Mouse (Mus musculus): ENCODE results near the gene C1qtnf5.

Gene C1qtnf5

GRCm38 (mm10) chr9:44130034-44130433 lies 23.0 kb downstream of the C1qtnf5 start:
- DNase-seq (ENCODE audit: extremely low spot score, low spot score), result peak; percentile 74

GRCm38 (mm10) chr9:44130581-44131275 lies 23.7 kb downstream of the C1qtnf5 start:
- DNase-seq (ENCODE audit: extremely low spot score, low spot score), result peak; percentile 61

GRCm38 (mm10) chr9:44131276-44131590 lies 24.2 kb downstream of the C1qtnf5 start:
- peak; percentile 29 for DNase-seq (ENCODE audit: extremely low spot score, low spot score)

- no peak for DNase-seq (ENCODE audit: extremely low spot score, low spot score)
Measured at GRCm38 (mm10) chr9:44132200-44132599, 25.2 kb downstream of the C1qtnf5 start.

GRCm38 (mm10) chr9:44133287-44133686 lies 26.2 kb downstream of the C1qtnf5 start:
- no peak for DNase-seq (ENCODE audit: extremely low spot score, low spot score)

GRCm38 (mm10) chr9:44134101-44134850 lies 27.2 kb downstream of the C1qtnf5 start, which contains the start of gene Mcam:
Gene Mcam (plus strand): TSS chr9:44134469.
- peak; percentile 72 for DNase-seq (ENCODE audit: extremely low spot score, low spot score)

- DNase-seq (ENCODE audit: extremely low spot score, low spot score), result peak; percentile 43
Measured at GRCm38 (mm10) chr9:44134851-44135730, 28.0 kb downstream of the C1qtnf5 start.

- no peak for DNase-seq (ENCODE audit: extremely low spot score, low spot score)
Measured at GRCm38 (mm10) chr9:44135731-44136411, 28.8 kb downstream of the C1qtnf5 start.

GRCm38 (mm10) chr9:44137846-44138245 lies 30.8 kb downstream of the C1qtnf5 start:
- no peak for DNase-seq (ENCODE audit: extremely low spot score, low spot score)

GRCm38 (mm10) chr9:44141951-44142350 lies 34.9 kb downstream of the C1qtnf5 start:
- no peak for DNase-seq (ENCODE audit: extremely low spot score, low spot score)

GRCm38 (mm10) chr9:44143421-44143820 lies 36.4 kb downstream of the C1qtnf5 start:
- no peak for DNase-seq (ENCODE audit: extremely low spot score, low spot score)

- DNase-seq (ENCODE audit: extremely low spot score, low spot score), result no peak
Measured at GRCm38 (mm10) chr9:44144023-44144717, 37.1 kb downstream of the C1qtnf5 start.

- no peak for DNase-seq (ENCODE audit: extremely low spot score, low spot score)
Measured at GRCm38 (mm10) chr9:44144718-44145060, 37.6 kb downstream of the C1qtnf5 start.

GRCm38 (mm10) chr9:44147290-44147689 lies 40.2 kb downstream of the C1qtnf5 start:
- DNase-seq (ENCODE audit: extremely low spot score, low spot score), result no peak

Measured in neural tube, embryonic 10.5 days (tissue).